Mouse (Mus musculus) embryo, embryonic 11.5 days (tissue): ENCODE measurements around the gene Npy.
A peak's percentile ranks its signal among the peaks of the same experiment; 100 is the strongest.

Experiments used
- DNase-seq: peaks from one replicate; pipeline ENCODE4 v3.0.0-alpha.2; 2012; ENCODE audit warnings: low read depth, low spot score

Npy gene

GRCm38 (mm10) chr6:49821961-49822870 is at the start of gene Npy:
TSS of gene Npy (plus strand) at chr6:49822710.
- no peak for DNase-seq

GRCm38 (mm10) chr6:49775006-49775405 is 47.5 kb upstream of the Npy start:
- DNase-seq = no peak

- no peak for DNase-seq
These were observed 44.4 kb upstream of the Npy start for GRCm38 (mm10) chr6:49778109-49778508.

GRCm38 (mm10) chr6:49778729-49779128 is 43.8 kb upstream of the Npy start:
- no peak for DNase-seq

- DNase-seq = no peak
These were observed 42.9 kb upstream of the Npy start for GRCm38 (mm10) chr6:49779606-49780005.

- DNase-seq = no peak
These were observed 41.6 kb upstream of the Npy start for GRCm38 (mm10) chr6:49780846-49781400.

GRCm38 (mm10) chr6:49781852-49782251 is 40.7 kb upstream of the Npy start:
- no peak for DNase-seq

- DNase-seq = no peak
These were observed 39.8 kb upstream of the Npy start for GRCm38 (mm10) chr6:49782679-49783078.

GRCm38 (mm10) chr6:49792524-49792923 is 30.0 kb upstream of the Npy start:
- no peak for DNase-seq

GRCm38 (mm10) chr6:49804105-49804504 is 18.4 kb upstream of the Npy start:
- DNase-seq = no peak

GRCm38 (mm10) chr6:49808076-49808475 is 14.4 kb upstream of the Npy start:
- no peak for DNase-seq

GRCm38 (mm10) chr6:49817183-49817582 is 5.3 kb upstream of the Npy start:
- DNase-seq = no peak

- no peak for DNase-seq
These were observed 4.9 kb upstream of the Npy start for GRCm38 (mm10) chr6:49817625-49818024.

GRCm38 (mm10) chr6:49822871-49823230 is 341 bp downstream of the Npy start:
- DNase-seq = no peak

GRCm38 (mm10) chr6:49823371-49823770 is 861 bp downstream of the Npy start:
- DNase-seq = no peak

- no peak for DNase-seq
These were observed 1.3 kb downstream of the Npy start for GRCm38 (mm10) chr6:49823821-49824220.

GRCm38 (mm10) chr6:49831579-49831978 is 9.1 kb downstream of the Npy start:
- no peak for DNase-seq

GRCm38 (mm10) chr6:49856830-49857229 is 34.3 kb downstream of the Npy start:
- no peak for DNase-seq

- DNase-seq = no peak
These were observed 45.1 kb downstream of the Npy start for GRCm38 (mm10) chr6:49867571-49867970.

- DNase-seq = no peak
These were observed 48.6 kb downstream of the Npy start for GRCm38 (mm10) chr6:49871071-49871470.

- DNase-seq = peak; percentile 17
These were observed 51.0 kb downstream of the Npy start for GRCm38 (mm10) chr6:49873556-49873955.

- no peak for DNase-seq
These were observed 52.6 kb downstream of the Npy start for GRCm38 (mm10) chr6:49875160-49875559.

- DNase-seq = peak; percentile 4
These were observed 53.3 kb downstream of the Npy start for GRCm38 (mm10) chr6:49875791-49876190.
